Mouse (Mus musculus): ENCODE data around the gene Chpf2.
"Not testable (repeated sequence)": the region's sequence is repeated elsewhere in the genome, so short reads cannot be mapped to it uniquely, and the experiment has no call there.

Gene Chpf2

GRCm38 (mm10) chr5:24586547-24587199 lies at the start of gene Chpf2:
Gene Chpf2 (plus strand): TSS chr5:24586741.
- in situ Hi-C loops (cut with MboI): no loop called here

GRCm38 (mm10) chr5:24537618-24538017 lies 48.9 kb upstream of the Chpf2 start:
- in situ Hi-C loops (cut with MboI): no loop called here

GRCm38 (mm10) chr5:24539571-24540296 lies 46.8 kb upstream of the Chpf2 start:
- in situ Hi-C loops (cut with MboI): no loop called here

- in situ Hi-C loops (cut with MboI): no loop called here
Measured at GRCm38 (mm10) chr5:24540387-24541143, 46.0 kb upstream of the Chpf2 start, which contains the start of gene Asb10. Gene Asb10 (minus strand): TSS chr5:24540978.

- in situ Hi-C loops (cut with MboI): no loop called here
Measured at GRCm38 (mm10) chr5:24541144-24541569, 45.4 kb upstream of the Chpf2 start.

- in situ Hi-C loops (cut with MboI): no loop called here
Measured at GRCm38 (mm10) chr5:24542643-24543042, 43.9 kb upstream of the Chpf2 start.

- in situ Hi-C loops (cut with MboI): no loop called here
Measured at GRCm38 (mm10) chr5:24550598-24551316, 35.8 kb upstream of the Chpf2 start.

- in situ Hi-C loops (cut with MboI): no loop called here
Measured at GRCm38 (mm10) chr5:24551317-24551688, 35.2 kb upstream of the Chpf2 start.

- in situ Hi-C loops (cut with MboI): no loop called here
Measured at GRCm38 (mm10) chr5:24553621-24554244, 32.8 kb upstream of the Chpf2 start.

- in situ Hi-C loops (cut with MboI): not testable (repeated sequence)
Measured at GRCm38 (mm10) chr5:24555335-24555734, 31.2 kb upstream of the Chpf2 start.

- in situ Hi-C loops (cut with MboI): no loop called here
Measured at GRCm38 (mm10) chr5:24556709-24557108, 29.8 kb upstream of the Chpf2 start, which contains the start of gene 4931409K22Rik. Gene 4931409K22Rik (minus strand): TSS chr5:24556809.

- in situ Hi-C loops (cut with MboI): no loop called here
Measured at GRCm38 (mm10) chr5:24575948-24576347, 10.6 kb upstream of the Chpf2 start.

- in situ Hi-C loops (cut with MboI): no loop called here
Measured at GRCm38 (mm10) chr5:24576801-24577182, 9.7 kb upstream of the Chpf2 start.

GRCm38 (mm10) chr5:24577183-24577929 lies 9.2 kb upstream of the Chpf2 start, which contains the start of gene Abcf2:
Gene Abcf2 (minus strand): TSS chr5:24577467.
- in situ Hi-C loops (cut with MboI): no loop called here

- in situ Hi-C loops (cut with MboI): no loop called here
Measured at GRCm38 (mm10) chr5:24578109-24578963, 8.2 kb upstream of the Chpf2 start.

GRCm38 (mm10) chr5:24586106-24586505 lies 435 bp upstream of the Chpf2 start:
- in situ Hi-C loops (cut with MboI): no loop called here

- in situ Hi-C loops (cut with MboI): no loop called here
Measured at GRCm38 (mm10) chr5:24587200-24587577, 648 bp downstream of the Chpf2 start.

GRCm38 (mm10) chr5:24589511-24590500 lies 3.3 kb downstream of the Chpf2 start:
- in situ Hi-C loops (cut with MboI): no loop called here

Data from mature B cell (primary cell).